Mouse (Mus musculus): ENCODE measurements around the gene Hist1h4a.

DNA sequence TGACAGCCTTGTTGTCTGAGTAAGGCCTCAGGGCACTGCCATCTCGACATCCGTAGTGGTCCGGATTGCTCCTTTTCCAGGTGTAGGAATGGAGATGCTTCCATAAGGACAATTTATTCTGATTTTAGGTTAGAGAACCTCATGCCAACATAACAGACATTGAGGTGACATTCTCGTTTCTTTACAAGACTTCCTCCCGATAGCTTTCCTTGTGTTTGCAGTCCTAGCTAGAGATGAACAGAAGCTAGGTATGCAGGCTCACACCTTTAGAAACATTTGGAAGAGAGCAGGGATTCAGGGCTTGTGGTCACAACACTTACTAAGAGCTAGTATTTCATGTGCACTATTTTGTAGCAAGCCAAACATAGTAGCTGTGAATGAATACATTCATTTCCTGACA, 17.8 kb downstream of the Hist1h4a start:
- TF ChIP-seq EP300 (IDR thresholded peaks at IDR 0.05; ENCODE audit: low read depth) (no peak), CTCF (IDR thresholded peaks at IDR 0.05; ENCODE audit: low read depth) (no peak)

Measured in heart, postnatal 0 days (tissue).